Mouse (Mus musculus) hindbrain, embryonic 15.5 days (tissue): ENCODE data around the gene Spef2. TPM values are rescaled to one million over a fixed set of nuclear protein-coding genes. Genes with fewer than 3 reads are reported as not detected.

ENCODE experiments used
- polyA plus RNA-seq: library from polyadenylated mRNA; unstranded; fragments of >200 nt; fragmentation: Nextera tagmentation; extraction: Ambion mirVana; gene quantifications from 2 replicates; pipeline ENCODE4 v1.2.1, GENCODE M21; 2015

Gene Spef2
- polyA plus RNA-seq, 1 experiment from 2014 or later = 2.1 TPM

Other genes starting within 250 kb of the Spef2 start
- gene Il7r, start 218.7 kb downstream of the Spef2 start, polyA plus RNA-seq = 0.08 and 0.16 TPM in 2 replicates